Mouse (Mus musculus): Measurements from ENCODE around the gene Lurap1. TPM values are rescaled to one million over a fixed set of nuclear protein-coding genes. Genes with fewer than 3 reads are reported as not detected.
A peak's percentile ranks its signal among the peaks of the same experiment; 100 is the strongest.

Lurap1 gene
- polyA plus RNA-seq, 1 experiment from 2014 or later = 3.2 TPM

DNA sequence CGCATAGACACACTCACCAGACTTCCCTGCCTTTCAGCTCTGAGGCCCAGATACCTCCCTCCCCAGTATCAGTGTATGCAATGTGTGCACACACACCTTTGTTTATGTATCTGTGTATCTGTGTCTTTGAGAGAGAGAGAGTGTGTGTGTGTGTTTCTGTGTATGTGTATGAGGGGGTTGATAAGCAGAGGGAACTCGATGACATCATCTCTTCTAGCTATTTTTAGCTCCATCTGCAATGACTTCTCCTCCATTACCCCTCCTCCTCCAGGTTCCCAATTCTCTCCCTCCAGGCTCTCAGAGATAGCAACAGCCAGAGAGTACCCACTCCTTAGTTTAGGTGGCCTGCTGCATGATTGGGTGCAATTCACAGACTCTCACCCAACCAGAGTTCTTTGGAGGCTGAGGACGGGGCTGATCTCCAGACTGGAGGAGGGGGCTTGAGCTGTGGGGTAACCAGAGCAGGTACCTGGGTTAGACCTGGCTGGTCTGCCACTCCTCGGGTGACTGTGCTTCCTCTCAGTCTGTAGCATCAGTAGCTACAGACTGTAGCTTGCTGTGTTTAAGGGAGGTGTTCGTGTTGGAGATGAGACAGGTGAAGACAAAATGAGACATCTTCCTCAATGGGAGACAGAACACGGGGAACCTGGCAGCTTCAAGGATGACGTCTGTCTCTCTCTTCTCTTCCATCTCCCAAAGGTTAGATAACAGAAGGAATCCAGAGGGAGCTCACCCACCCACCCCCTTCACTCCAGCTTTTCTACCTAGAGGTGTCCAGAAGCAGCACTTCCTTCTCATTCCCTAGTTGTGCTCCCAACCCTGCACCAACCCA lies 24.8 kb upstream of the Lurap1 start:
- 66% methylated on average over 7 of the region's 7 CpGs for WGBS
- ATAC-seq (ENCODE audit: low FRiP score, low TSS enrichment) = peak; percentile 20
- peak overlapping the region; percentile 44 for H3K9ac ChIP-seq (ENCODE audit: low read depth, low read length)
- H3K4me3 ChIP-seq (ENCODE audit: low read length) = peak overlapping the region; percentile 24
- H3K9me3 ChIP-seq (ENCODE audit: control insufficient read depth, low read length) = no peaks in the 10 kb centered on the region
- H3K27ac ChIP-seq (ENCODE audit: low read depth, low read length) = peak overlapping the region; percentile 92
- H3K27me3 ChIP-seq (ENCODE audit: control insufficient read depth, insufficient read depth, low read length) = no peaks in the 10 kb centered on the region
- H3K4me1 ChIP-seq (ENCODE audit: control insufficient read depth, insufficient read depth, low read length) = peaks cover 21% of the 10 kb centered on the region
- H3K36me3 ChIP-seq (ENCODE audit: control insufficient read depth, insufficient read depth, low read length) = no peaks in the 10 kb centered on the region
- H3K4me2 ChIP-seq (replicated peaks; ENCODE audit: low read depth, low read length) = peak overlapping the region; percentile 34

DNA sequence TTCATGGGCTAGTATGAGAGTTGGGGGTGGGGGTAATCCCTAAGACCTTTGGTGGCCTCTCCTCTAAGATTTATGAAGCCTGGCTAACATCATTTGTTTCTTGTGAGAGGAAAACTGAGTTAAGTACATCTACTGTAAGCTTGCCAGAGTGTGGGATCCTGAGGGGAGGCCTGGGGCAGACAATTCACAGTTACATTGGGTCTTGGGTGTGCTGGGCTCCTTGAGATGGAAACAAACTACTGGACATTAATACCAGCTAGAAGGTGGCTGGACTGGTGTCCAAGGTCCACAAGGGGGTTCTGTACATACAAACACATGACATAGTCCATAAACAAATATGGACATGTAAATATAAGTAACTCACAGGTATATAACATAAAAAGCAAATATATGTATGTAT lies 24.0 kb upstream of the Lurap1 start:
- H3K4me1 ChIP-seq (ENCODE audit: control insufficient read depth, insufficient read depth, low read length) = peaks cover 21% of the 10 kb centered on the region
- H3K27ac ChIP-seq (ENCODE audit: low read depth, low read length) = no peak overlapping the region; the same call in 1 of the 2 replicates
- H3K9me3 ChIP-seq (ENCODE audit: control insufficient read depth, low read length) = no peaks in the 10 kb centered on the region
- ATAC-seq (ENCODE audit: low FRiP score, low TSS enrichment) = no peak
- no peak overlapping the region for H3K4me2 ChIP-seq (replicated peaks; ENCODE audit: low read depth, low read length)
- no peak overlapping the region for H3K9ac ChIP-seq (ENCODE audit: low read depth, low read length)
- no peaks in the 10 kb centered on the region for H3K36me3 ChIP-seq (ENCODE audit: control insufficient read depth, insufficient read depth, low read length)
- H3K4me3 ChIP-seq (ENCODE audit: low read length) = no peak overlapping the region
- no peaks in the 10 kb centered on the region for H3K27me3 ChIP-seq (ENCODE audit: control insufficient read depth, insufficient read depth, low read length)

DNA sequence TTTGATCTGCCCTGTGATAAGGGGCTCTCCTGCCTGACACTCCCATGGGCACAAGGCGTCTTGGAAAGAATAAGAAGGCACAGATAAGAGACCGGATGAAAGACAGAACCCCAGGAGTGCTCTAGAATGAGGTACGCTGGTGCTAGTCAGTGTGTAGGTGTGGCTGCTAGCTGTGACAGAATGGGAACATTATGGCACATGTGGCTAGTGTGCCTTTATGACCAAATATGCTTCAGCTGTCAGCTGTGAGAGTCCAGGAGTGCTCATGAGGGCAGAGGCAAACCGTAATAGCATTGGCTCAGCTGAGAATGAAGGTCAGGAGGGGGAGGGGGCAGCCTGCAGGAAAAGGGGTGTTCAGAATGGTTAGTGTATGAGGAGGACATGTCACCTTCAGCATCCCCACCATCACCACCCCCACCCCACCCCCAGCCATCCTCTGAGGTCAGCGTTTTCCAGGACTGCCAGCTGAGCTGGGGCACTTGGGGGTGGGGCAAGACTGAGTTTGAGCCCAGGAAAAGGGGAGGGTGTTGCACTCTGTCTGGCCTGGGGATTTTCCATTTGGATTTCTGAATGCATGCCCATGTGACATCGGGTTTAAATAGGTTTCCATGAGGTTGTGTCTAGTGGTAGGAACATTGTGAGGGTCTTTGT lies 23.5 kb upstream of the Lurap1 start:
- H3K27ac ChIP-seq (ENCODE audit: low read depth, low read length) = no peak overlapping the region
- peaks cover 21% of the 10 kb centered on the region for H3K4me1 ChIP-seq (ENCODE audit: control insufficient read depth, insufficient read depth, low read length)
- WGBS = 51% methylated on average over 6 of the region's 6 CpGs
- no peak overlapping the region for H3K9ac ChIP-seq (ENCODE audit: low read depth, low read length)
- no peaks in the 10 kb centered on the region for H3K9me3 ChIP-seq (ENCODE audit: control insufficient read depth, low read length)
- no peaks in the 10 kb centered on the region for H3K36me3 ChIP-seq (ENCODE audit: control insufficient read depth, insufficient read depth, low read length)
- no peak for ATAC-seq (ENCODE audit: low FRiP score, low TSS enrichment)
- no peak overlapping the region for H3K4me2 ChIP-seq (replicated peaks; ENCODE audit: low read depth, low read length)
- H3K27me3 ChIP-seq (ENCODE audit: control insufficient read depth, insufficient read depth, low read length) = no peaks in the 10 kb centered on the region
- H3K4me3 ChIP-seq (ENCODE audit: low read length) = no peak overlapping the region

GRCm38 (mm10) chr4:116173752-116174151 lies 22.6 kb upstream of the Lurap1 start:
- Histone ChIP-seq H3K9ac (ENCODE audit: low read depth, low read length) (no peak overlapping the region), H3K27me3 (ENCODE audit: control insufficient read depth, insufficient read depth, low read length) (no peaks in the 10 kb centered on the region), H3K4me3 (ENCODE audit: low read length) (no peak overlapping the region), H3K4me1 (ENCODE audit: control insufficient read depth, insufficient read depth, low read length) (peaks cover 21% of the 10 kb centered on the region), H3K36me3 (ENCODE audit: control insufficient read depth, insufficient read depth, low read length) (no peaks in the 10 kb centered on the region), H3K27ac (ENCODE audit: low read depth, low read length) (no peak overlapping the region), H3K4me2 (replicated peaks; ENCODE audit: low read depth, low read length) (no peak overlapping the region), H3K9me3 (ENCODE audit: control insufficient read depth, low read length) (no peaks in the 10 kb centered on the region)
- no peak for ATAC-seq (ENCODE audit: low FRiP score, low TSS enrichment)
- WGBS = 85% methylated on average over 4 of the region's 4 CpGs

GRCm38 (mm10) chr4:116173072-116173471 lies 21.9 kb upstream of the Lurap1 start, which contains the start of the genes 1700042G07Rik and Gm49337:
TSS of gene 1700042G07Rik (plus strand) at chr4:116173372.
TSS of gene Gm49337 (plus strand) at chr4:116173384.
- ATAC-seq (ENCODE audit: low FRiP score, low TSS enrichment) = no peak
- Histone ChIP-seq H3K27ac (ENCODE audit: low read depth, low read length) (no peak within 1 kb of the TSS), H3K4me1 (ENCODE audit: control insufficient read depth, insufficient read depth, low read length) (peaks cover 21% of the 10 kb centered on the region), H3K27me3 (ENCODE audit: control insufficient read depth, insufficient read depth, low read length) (no peaks in the 10 kb centered on the region), H3K4me2 (replicated peaks; ENCODE audit: low read depth, low read length) (no peak within 1 kb of the TSS), H3K4me3 (ENCODE audit: low read length) (no peak within 1 kb of the TSS), H3K36me3 (ENCODE audit: control insufficient read depth, insufficient read depth, low read length) (no peaks in the 10 kb centered on the region), H3K9ac (ENCODE audit: low read depth, low read length) (no peak within 1 kb of the TSS), H3K9me3 (ENCODE audit: control insufficient read depth, low read length) (no peaks in the 10 kb centered on the region)
- 90% methylated on average over 6 of the region's 6 CpGs for WGBS

DNA sequence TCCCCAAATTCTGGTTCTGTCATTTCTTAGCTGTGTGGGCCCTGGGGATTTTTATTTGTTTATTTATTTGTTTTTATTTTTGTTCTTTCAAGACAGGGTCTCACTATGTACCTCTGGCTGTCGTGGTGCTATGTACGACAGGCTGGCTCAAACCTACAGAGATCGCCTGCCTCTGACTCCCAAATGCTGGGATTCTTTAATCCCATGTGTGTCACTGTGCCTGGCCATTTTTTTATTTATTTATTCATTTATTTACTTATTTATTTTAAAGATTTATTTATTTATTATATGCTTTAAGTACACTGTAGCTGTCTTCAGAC lies 18.2 kb upstream of the Lurap1 start:
- Histone ChIP-seq H3K9ac (ENCODE audit: low read depth, low read length) (no peak overlapping the region), H3K27ac (ENCODE audit: low read depth, low read length) (no peak overlapping the region), H3K4me3 (ENCODE audit: low read length) (no peak overlapping the region), H3K9me3 (ENCODE audit: control insufficient read depth, low read length) (no peaks in the 10 kb centered on the region), H3K27me3 (ENCODE audit: control insufficient read depth, insufficient read depth, low read length) (no peaks in the 10 kb centered on the region), H3K4me2 (replicated peaks; ENCODE audit: low read depth, low read length) (no peak overlapping the region), H3K36me3 (ENCODE audit: control insufficient read depth, insufficient read depth, low read length) (no peaks in the 10 kb centered on the region), H3K4me1 (ENCODE audit: control insufficient read depth, insufficient read depth, low read length) (peaks cover 8% of the 10 kb centered on the region; the same call in 1 of the 2 replicates)
- ATAC-seq (ENCODE audit: low FRiP score, low TSS enrichment) = peak; percentile 47
- 72% methylated on average over 3 of the region's 3 CpGs for WGBS

GRCm38 (mm10) chr4:116168617-116169352 lies 17.6 kb upstream of the Lurap1 start:
- ATAC-seq (ENCODE audit: low FRiP score, low TSS enrichment) = peak; percentile 53
- 85% methylated on average over 7 of the region's 8 CpGs for WGBS
- Histone ChIP-seq H3K4me2 (replicated peaks; ENCODE audit: low read depth, low read length) (no peak overlapping the region), H3K9ac (ENCODE audit: low read depth, low read length) (no peak overlapping the region), H3K36me3 (ENCODE audit: control insufficient read depth, insufficient read depth, low read length) (no peaks in the 10 kb centered on the region), H3K27me3 (ENCODE audit: control insufficient read depth, insufficient read depth, low read length) (no peaks in the 10 kb centered on the region), H3K4me1 (ENCODE audit: control insufficient read depth, insufficient read depth, low read length) (peaks cover 8% of the 10 kb centered on the region; the same call in 1 of the 2 replicates), H3K9me3 (ENCODE audit: control insufficient read depth, low read length) (no peaks in the 10 kb centered on the region), H3K4me3 (ENCODE audit: low read length) (no peak overlapping the region), H3K27ac (ENCODE audit: low read depth, low read length) (no peak overlapping the region)

- H3K27me3 ChIP-seq (ENCODE audit: control insufficient read depth, insufficient read depth, low read length) = no peaks in the 10 kb centered on the region
- no peak within 1 kb of the TSS for H3K27ac ChIP-seq (ENCODE audit: low read depth, low read length)
- WGBS = 30% methylated on average over 7 of the region's 7 CpGs
- H3K4me1 ChIP-seq (ENCODE audit: control insufficient read depth, insufficient read depth, low read length) = peaks cover 8% of the 10 kb centered on the region; the same call in 1 of the 2 replicates
- no peaks in the 10 kb centered on the region for H3K36me3 ChIP-seq (ENCODE audit: control insufficient read depth, insufficient read depth, low read length)
- H3K4me2 ChIP-seq (replicated peaks; ENCODE audit: low read depth, low read length) = no peak within 1 kb of the TSS
- no peaks in the 10 kb centered on the region for H3K9me3 ChIP-seq (ENCODE audit: control insufficient read depth, low read length)
- no peak for ATAC-seq (ENCODE audit: low FRiP score, low TSS enrichment)
- H3K9ac ChIP-seq (ENCODE audit: low read depth, low read length) = no peak within 1 kb of the TSS
- no peak within 1 kb of the TSS for H3K4me3 ChIP-seq (ENCODE audit: low read length)
Measured at GRCm38 (mm10) chr4:116167404-116167803, 16.3 kb upstream of the Lurap1 start, which contains the start of gene Tspan1. TSS of gene Tspan1 (minus strand) at chr4:116167601.

All from kidney, embryonic 14.5 days (tissue).